Mouse (Mus musculus) telencephalon, adult 2 months (tissue): ENCODE results near the gene 4931428F04Rik.

Experiments
- DNase-seq: peaks from one replicate; pipeline ENCODE4 v3.0.0-alpha.2; 2011; ENCODE audit warnings: low read depth, low spot score

4931428F04Rik gene

DNA sequence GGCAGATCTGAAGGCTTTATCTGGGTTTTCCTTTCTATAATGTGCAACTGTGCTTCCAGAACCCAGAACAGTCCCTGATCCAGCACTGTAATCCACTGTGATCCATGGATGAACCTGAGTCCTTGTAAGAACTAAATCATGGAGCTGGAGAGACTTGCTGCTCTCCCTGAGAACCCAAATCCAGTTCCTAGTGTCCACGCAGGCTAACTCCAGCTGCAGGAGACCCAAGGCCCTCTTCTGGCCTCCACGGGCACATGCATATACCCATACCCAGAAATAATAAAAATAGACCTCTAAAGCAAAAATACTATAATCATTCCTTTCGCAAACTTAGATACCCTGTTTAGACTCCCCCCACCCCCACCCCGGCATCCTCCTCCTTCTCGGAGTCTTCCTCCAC lies 1.4 kb downstream of the 4931428F04Rik start:
- no peak for DNase-seq

DNA sequence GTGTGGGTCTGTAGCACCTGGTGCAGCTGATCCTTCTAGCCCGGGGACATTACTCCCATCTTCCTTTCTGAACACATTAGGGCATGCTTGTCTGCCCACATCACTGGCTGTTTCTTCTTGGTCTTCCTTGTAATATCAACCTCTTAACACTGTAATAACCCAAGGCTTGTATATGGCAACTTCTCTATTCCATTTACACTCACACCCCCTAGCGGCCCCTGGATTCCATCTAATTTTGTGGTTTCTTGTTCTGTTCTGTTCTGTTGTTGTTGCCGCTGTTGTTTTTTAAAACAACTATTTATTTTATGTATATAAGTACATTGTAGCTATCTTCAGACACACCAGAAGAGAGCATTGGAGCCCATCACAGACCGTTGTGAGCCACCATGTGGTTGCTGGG lies 2.8 kb downstream of the 4931428F04Rik start:
- DNase-seq: no peak

- DNase-seq: no peak
Measured at GRCm38 (mm10) chr8:105285514-105285913, 4.2 kb downstream of the 4931428F04Rik start.

GRCm38 (mm10) chr8:105283074-105283473 lies 6.6 kb downstream of the 4931428F04Rik start:
- DNase-seq: no peak

DNA sequence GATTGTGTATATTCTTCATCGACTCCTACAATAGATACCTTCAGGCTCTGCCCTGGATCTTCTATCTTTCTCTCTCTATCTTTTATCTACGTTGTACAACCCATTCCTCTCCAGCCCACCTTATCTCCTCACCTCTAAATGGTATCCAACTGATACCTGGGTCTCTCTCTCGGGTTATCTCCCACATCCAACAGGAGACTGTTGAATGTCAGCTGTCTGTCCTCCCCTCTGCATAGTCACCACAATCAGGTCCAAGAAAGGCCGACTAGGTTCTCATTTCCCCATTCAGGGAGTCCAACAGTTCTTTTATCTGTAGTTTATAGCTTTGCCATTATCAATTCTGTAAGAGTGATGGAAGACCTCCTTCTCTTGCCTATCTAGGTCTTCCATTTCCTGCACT lies 7.4 kb downstream of the 4931428F04Rik start:
- DNase-seq: no peak

DNA sequence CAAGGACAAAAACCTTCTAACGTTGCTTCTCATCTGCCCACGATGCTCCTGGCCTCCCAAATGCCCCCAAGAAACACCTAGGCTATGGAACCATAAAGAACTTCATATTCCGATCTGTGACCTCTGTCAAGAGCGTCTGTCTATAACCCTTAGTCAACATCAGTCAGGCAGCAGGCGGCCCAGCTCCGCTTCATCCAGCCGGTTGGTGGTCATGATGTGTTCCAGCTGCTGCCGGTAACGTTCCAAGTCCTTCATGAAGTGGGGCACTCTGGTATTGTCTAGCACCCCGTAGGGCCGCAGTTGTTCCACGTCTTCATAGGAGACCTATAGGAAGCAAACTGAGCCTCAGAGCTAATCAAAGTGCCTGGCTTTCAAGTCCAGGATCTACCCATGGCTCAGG lies 7.8 kb downstream of the 4931428F04Rik start:
- DNase-seq: no peak

DNA sequence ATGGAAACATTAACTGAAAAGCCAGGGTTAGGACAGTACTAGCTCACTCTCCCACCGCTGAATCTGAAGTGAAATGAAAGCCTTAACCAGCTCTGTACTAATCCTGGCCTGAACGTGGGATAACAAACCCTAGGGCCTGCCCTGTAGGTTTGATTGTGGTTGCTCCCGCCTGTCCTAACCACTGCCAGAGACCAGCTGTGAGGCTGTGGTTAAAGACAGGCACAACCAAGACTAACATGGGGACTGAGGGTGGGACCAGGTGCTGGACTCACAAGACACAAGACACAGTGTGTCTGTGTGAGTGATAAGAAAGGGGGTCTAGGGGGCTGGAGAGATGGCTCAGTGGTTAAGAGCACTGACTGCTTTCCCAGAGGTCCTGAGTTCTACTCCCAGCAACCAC lies 9.1 kb downstream of the 4931428F04Rik start:
- no peak for DNase-seq

DNA sequence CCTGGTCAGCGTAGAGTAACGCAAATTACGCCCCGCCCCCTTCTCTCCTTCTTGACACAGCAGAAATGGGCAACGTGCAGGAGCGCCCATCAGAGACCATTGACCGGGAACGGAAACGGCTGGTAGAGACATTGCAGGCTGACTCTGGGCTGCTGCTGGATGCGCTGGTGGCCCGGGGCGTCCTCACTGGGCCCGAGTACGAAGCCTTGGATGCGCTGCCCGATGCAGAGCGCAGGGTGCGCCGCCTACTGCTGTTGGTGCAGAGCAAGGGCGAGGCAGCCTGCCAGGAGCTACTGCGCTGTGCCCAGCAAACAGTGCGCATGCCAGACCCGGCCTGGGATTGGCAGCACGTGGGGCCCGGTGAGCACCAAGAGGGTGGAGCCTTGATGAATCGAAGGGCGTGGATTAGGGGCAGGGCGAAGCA lies 10.7 kb downstream of the 4931428F04Rik start:
- DNase-seq: no peak

DNA sequence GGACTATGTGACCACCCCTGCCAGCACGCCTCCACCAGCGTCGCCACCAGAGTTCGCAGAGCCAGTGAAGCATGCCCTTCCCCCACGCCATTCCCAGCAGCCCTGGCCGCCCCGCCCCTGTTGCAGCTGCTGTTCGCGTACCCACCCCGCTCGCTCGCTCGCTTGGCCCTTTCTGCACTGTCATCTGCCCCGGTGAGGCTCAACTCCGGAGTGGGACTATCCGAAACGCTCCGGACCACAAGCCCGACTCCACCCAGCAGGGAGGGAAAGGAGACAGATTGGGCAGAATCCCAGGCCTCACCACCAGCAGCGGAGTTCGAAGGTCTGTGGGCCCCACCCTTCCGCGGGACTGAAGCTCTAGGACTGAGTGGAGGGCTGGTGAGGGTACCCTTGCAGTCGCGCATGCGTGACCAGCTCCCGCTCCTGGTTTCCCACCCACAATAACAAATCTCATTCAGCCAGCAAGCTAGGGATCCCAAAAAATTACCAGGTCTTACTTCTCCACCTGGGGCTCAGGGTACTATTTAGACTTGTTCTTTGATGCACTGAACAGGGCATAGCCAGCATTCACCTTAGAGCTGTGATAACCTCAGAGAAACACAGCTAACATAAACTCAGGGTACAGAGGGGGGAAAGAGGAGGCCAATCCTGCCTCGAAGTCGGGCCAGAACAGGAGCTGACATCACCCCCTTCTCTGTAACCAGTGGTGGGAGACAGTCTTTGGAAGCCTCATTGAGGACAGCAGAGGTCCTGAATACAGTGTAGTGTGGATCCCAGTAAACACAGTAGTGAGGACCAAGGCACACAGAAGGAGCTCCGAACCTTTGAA lies 13.2 kb downstream of the 4931428F04Rik start:
- no peak for DNase-seq

GRCm38 (mm10) chr8:105275840-105276239 lies 13.8 kb downstream of the 4931428F04Rik start, which contains the start of gene Nol3:
Gene Nol3 (plus strand): TSS chr8:105276140.
- DNase-seq: no peak

DNA sequence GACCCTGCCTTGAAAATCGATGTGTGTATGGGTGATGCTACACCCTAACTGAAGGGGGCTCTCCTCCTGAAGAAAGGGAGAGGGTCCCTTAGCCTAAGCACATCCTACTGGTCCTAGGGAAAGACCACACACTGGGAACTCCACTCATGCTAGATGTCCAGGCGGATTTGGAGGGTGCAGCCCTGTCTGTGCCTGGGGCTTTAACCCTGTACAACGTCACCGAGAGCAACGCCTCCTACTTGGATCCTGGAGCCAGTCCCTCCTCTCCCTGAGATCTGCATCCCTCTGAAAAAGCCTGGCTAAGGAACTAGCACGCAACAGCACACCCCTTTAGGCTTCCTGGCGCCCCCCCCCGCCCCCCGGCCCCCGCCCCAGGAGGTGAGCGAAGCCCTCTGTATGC lies 14.3 kb downstream of the 4931428F04Rik start:
- DNase-seq: no peak

DNA sequence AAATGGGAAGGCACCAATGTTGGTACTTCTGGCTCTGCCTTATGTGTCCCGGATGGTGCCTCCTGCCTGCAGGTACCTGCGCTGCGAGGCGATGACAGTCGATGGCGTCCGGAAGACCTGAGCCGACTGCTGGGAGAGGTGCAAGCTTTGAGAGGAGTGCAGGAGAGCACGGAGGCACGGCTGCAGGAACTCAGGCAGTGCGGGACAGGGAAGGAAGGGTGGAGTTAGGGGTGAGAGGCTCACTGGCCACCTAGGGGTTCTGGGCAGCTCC lies 18.8 kb downstream of the 4931428F04Rik start:
- DNase-seq: no peak

- DNase-seq: no peak
Measured at GRCm38 (mm10) chr8:105270101-105270915, 19.4 kb downstream of the 4931428F04Rik start.

DNA sequence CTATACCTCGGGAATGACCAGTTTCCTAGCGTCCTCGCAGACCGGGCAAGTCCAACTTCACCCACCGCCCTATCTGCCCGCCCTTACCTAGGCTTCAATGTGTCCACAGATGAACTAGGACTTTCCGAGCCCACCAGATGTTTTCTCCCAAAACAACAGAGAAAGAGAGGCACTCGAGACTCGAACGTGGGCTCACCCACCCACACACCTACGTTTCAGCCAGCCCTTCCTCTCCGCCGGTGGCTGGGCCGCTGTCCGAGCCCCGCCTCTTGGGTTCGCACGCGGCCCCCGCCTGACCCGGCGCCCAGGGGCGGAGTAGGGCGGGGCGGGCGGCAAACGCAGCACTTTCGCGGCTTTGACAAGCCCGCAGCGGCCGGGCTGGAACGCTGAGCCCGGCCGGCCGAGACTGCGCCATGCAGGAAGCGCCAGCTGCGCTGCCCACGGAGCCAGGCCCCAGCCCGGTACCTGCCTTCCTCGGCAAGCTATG lies 20.2 kb downstream of the 4931428F04Rik start, which contains the start of gene Hsf4:
TSS of gene Hsf4 (plus strand) at position 341 of the 487 bp plus-strand sequence.
- DNase-seq: no peak

DNA sequence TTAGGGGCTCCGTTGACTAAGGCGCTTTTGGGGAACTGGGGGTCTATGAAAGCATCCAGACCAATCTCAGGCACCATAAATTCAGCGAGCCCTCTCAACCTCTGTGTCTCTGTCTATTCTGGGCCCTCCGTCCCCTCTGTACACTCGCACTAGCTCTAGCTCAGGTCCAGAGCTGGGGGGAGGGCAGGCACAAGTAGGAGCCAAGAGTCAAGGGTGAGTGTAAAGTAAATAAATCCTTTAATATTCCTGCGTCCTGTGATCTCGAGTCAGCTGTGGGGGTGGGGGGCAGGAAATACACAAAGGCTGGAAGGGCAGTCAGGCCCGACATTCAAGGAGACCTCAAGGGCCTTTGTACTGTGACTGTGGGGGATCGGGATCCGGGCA lies 20.6 kb downstream of the 4931428F04Rik start:
- DNase-seq: no peak

DNA sequence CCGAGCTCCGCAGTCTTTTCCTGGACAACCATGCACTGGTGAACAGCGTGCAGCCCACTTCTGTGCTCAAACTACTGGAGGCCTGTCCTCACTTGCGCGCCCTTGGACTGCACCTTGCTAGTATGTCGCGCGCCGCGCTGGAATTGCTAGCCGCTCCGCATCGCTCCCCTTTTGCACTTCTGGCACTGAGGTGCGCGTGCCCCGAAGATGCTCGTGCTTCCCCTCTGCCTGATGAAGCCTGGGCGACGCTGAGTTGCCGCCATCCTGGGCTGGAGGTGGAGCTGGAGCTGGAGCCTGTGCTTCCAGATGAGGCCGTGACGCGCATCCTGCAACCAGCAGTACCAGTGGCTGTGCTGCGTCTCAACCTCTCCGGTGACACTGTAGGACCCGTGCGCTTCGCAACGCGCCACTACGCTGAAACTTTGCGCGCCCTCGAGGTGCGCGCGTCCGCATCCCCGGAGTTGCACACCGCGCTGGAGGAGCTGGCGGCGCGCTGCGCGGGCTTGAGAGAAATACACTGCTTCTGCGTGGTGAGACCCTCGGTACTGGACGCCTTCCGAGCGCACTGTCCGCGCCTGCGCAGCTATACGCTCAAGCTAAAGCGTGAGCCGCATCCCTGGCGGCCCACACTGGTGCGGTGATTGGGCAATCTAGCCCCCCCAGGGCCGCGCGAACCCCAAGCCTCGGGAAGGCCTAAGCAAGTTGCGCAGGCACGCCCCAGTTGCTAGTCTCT lies 21.2 kb downstream of the 4931428F04Rik start:
- peak; percentile 89 for DNase-seq

DNA sequence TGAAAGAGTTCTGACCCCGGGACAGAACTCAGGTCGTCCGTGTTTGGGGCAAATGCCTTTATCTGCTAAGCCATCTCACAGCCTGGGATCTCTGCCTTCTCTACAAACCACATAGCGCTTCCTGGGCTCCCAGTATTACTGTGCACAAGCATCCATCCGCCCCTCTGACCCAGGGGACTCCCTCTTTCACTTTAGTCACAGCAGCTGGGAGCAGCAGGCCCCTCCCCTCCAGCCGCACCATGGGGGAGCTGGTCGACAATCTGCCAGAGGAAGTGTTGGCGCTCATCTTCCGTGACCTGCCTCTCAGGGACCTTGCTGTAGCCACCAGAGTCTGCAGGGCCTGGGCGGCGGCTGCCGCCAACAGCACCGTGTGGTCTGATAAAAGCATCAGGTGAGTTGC lies 22.9 kb downstream of the 4931428F04Rik start:
- DNase-seq: no peak

GRCm38 (mm10) chr8:105265128-105265527 lies 24.5 kb downstream of the 4931428F04Rik start:
- no peak for DNase-seq

DNA sequence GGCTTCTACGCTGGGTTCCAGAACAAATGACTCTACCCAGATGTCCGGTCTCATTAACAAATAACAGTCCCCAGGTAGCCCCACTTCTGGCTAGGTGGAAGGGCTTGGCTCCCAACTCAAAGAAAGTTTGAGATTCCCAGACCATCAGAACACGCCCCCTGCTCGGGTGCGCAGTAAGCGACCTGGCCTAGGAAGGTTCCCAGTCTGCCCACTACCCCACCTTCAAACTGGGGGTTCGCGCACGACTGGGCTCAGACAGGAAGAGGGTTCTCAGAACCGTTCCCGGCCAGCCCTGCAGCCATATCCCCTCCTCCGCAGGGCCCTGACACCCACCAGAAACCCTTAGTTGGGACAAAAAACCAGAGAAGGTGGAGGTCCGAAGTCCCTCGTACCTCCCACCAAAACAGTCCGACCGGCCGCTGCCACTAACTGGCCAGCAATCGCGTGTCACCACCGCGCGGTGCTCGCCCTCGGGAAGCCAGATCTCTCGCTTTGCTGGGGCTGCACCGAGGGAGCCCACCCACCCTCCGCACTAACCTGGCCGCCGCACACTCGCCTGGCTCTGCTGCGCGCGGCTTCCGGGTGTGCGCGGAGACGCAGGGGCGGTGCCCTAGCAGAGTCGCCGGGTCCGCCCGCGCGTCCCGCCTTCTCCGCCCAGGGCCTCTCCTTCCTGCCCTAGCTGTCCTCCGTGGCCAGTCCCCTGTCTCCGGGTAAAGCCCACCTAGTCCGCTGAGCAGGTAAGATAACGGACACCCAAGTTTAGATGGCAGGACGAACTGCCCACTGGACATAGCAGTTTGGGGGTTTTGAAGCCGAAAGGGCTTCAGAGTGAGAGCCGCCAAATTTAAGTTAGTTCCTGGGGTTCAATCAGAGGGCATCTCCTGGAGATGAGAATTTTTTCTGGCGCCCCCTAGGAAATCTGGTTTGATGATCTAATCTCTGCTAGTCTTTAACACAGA lies 25.4 kb downstream of the 4931428F04Rik start, which contains the start of the genes Tradd and Fbxl8:
TSS of gene Tradd (minus strand) at position 586 of the 959 bp plus-strand sequence.
TSS of gene Fbxl8 (plus strand) at position 625 of the 959 bp plus-strand sequence.
- no peak for DNase-seq

- DNase-seq: no peak
Measured at GRCm38 (mm10) chr8:105263244-105263912, 26.3 kb downstream of the 4931428F04Rik start.
